Mouse (Mus musculus): ENCODE data around the gene Stac2. TPM values are rescaled to one million over a fixed set of nuclear protein-coding genes. Genes with fewer than 3 reads are reported as not detected.

Stac2 gene
- not detected in 2 replicates for polyA plus RNA-seq (2012; ENCODE audit: insufficient read depth, insufficient read length, low replicate concordance, missing spikeins)

DNA sequence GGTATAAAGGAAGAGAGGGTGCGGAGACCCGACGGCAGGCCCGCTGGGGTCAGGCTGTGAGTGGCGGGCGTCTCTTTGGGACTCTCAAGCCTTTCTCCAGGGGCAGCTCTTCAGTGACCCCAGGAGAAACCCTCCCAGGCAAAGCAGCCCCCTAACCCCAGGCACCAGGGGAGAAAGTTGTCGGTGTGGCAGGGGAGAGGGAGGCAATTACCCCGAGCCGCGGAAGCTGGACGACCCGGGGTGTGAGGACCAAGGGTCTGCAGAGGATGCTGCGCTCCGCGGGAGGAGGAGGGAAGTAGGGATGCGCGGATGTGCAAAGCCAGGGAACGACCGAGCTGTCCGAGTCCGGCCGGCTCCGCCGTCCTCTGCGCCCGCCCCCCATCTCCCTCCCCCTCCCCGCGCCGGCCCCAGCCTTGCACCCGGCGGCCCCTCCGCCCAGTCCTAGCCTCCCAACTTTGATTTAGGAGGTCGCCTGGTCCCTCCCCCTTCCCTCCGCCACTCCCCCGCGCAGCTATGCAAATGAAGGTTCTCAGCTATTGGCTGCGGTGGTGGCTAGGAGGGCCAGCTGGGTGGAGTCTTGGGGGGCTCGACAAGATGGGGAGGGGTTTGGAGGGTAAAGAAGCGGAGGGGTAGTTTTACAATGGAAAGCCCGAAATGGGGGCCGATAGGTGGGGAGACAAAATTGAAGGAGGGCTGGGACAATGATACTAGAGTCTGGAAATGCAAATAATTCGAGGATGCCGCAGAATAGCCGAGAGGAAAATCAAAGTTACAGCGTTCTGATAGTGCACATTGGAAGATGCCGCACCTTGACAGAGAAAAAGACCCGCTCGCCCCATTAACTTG, at the start of gene Stac2:
Gene Stac2 (minus strand): TSS at position 474 of the 846 bp plus-strand sequence.
- H3K4me3 ChIP-seq (ENCODE audit: insufficient read depth, low read depth, low read length) = peak within 1 kb of the TSS; percentile 67
- TF ChIP-seq CTCF (IDR thresholded peaks at IDR 0.05; ENCODE audit: insufficient read depth, low read depth, low read length) (no peak), POLR2A (IDR thresholded peaks at IDR 0.05; ENCODE audit: insufficient read depth, low read depth, low read length) (no peak)
- H3K4me1 ChIP-seq (ENCODE audit: control insufficient read depth, insufficient read depth, low read length) = peaks cover 48% of the 10 kb centered on the region
- H3K27ac ChIP-seq (ENCODE audit: insufficient read depth, low read depth, low read length) = peak within 1 kb of the TSS; percentile 22; the same call in 1 of the 2 replicates
- 2% methylated on average over 47 of the region's 48 CpGs for WGBS

DNA sequence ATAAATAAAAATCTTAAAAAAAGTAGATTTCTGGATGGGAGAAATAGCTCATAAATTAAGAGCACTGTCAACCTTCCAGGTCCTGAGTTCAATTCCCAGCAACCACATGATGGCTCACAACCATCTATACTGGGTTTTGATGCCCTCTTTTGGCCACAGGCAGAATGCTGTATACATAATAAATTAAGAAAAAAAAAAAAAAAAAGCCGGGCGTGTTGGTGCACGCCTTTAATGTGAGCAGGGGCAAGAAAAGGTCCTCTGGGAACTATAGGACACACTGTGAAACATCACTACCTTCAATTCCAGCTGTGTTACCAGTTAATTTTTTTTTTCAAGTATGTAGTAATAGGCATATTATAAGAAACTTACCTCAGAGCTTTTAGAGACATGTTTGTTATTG, 48.1 kb upstream of the Stac2 start:
- WGBS = 91% methylated on average over 3 of the region's 3 CpGs
- no peaks in the 10 kb centered on the region for H3K4me1 ChIP-seq (ENCODE audit: control insufficient read depth, insufficient read depth, low read length)

DNA sequence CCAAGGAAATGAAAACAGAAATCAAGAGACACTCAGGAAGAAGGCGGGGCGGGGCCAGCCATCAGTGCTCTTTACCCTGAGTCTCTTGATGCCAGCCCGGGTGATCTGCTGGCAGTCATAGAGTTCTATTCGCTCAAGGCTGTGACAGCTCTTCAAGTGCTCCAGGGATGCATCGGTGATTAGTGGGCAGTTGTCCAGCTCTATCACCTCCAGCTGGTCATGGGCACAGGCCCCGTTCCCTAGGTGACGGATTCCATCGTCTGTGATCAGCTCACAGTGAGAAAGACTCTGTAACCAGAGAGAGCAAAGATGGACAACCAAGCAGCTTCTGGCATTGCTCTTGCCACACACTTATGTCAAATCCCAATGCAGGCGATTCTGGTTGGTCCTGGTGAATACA, 37.3 kb upstream of the Stac2 start:
- H3K4me3 ChIP-seq (ENCODE audit: insufficient read depth, low read depth, low read length) = no peak overlapping the region
- peaks cover 8% of the 10 kb centered on the region for H3K4me1 ChIP-seq (ENCODE audit: control insufficient read depth, insufficient read depth, low read length)
- TF ChIP-seq CTCF (IDR thresholded peaks at IDR 0.05; ENCODE audit: insufficient read depth, low read depth, low read length) = no peak
- TF ChIP-seq POLR2A (IDR thresholded peaks at IDR 0.05; ENCODE audit: insufficient read depth, low read depth, low read length) = no peak
- 81% methylated on average over 9 of the region's 9 CpGs for WGBS
- no peak overlapping the region for H3K27ac ChIP-seq (ENCODE audit: insufficient read depth, low read depth, low read length)

More for the DNA sequence above, 48.1 kb upstream of the Stac2 start:
- TF ChIP-seq POLR2A (IDR thresholded peaks at IDR 0.05; ENCODE audit: insufficient read depth, low read depth, low read length) (no peak), CTCF (IDR thresholded peaks at IDR 0.05; ENCODE audit: insufficient read depth, low read depth, low read length) (no peak)
- H3K27ac ChIP-seq (ENCODE audit: insufficient read depth, low read depth, low read length) = no peak overlapping the region
- H3K4me3 ChIP-seq (ENCODE audit: insufficient read depth, low read depth, low read length) = no peak overlapping the region

DNA sequence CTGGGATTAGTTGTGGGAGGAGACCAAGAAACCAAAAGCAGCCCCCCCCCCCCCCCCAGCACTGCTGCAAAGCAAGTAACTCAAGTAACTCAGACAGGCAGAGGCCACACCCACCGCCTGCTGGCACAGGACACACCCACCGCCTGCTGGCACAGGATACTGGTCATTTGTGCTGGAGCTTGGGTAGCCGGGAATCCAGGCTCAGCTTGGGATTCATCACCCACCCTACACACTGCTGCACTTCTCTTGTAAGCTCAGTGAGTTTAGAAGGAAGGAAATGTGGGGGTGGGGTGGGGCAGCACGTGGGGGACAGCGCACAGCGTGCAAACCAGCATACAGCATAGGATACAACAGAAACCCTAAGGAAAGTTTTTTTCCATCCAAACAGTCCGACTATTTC, 35.0 kb upstream of the Stac2 start:
- WGBS = 27% methylated on average over 7 of the region's 7 CpGs
- no peak overlapping the region for H3K27ac ChIP-seq (ENCODE audit: insufficient read depth, low read depth, low read length)
- peaks cover 8% of the 10 kb centered on the region for H3K4me1 ChIP-seq (ENCODE audit: control insufficient read depth, insufficient read depth, low read length)
- no peak for TF ChIP-seq CTCF (IDR thresholded peaks at IDR 0.05; ENCODE audit: insufficient read depth, low read depth, low read length)
- TF ChIP-seq POLR2A (IDR thresholded peaks at IDR 0.05; ENCODE audit: insufficient read depth, low read depth, low read length) = no peak
- no peak overlapping the region for H3K4me3 ChIP-seq (ENCODE audit: insufficient read depth, low read depth, low read length)

DNA sequence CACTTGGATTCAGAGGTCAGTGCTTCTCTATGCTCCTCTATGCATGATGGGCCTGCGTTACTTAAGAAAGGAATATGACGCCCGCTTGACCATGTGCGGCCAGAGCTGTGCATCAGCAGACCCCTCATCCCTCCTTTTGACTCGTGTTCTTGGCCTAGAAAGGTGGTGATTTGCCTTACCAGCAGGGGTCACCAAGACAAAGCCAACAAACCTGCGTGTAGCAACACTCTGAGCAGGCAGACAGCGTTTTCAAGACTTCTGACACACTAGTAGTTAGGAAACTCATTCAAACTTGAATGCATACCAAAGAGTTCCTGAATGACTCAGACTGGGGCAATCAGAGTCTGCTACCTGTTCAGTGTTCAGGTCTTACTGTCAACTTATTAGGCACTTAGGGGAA, 33.3 kb upstream of the Stac2 start:
- WGBS = 65% methylated on average over 7 of the region's 7 CpGs
- Histone ChIP-seq H3K27ac (ENCODE audit: insufficient read depth, low read depth, low read length) (no peak overlapping the region), H3K4me3 (ENCODE audit: insufficient read depth, low read depth, low read length) (no peak overlapping the region)

DNA sequence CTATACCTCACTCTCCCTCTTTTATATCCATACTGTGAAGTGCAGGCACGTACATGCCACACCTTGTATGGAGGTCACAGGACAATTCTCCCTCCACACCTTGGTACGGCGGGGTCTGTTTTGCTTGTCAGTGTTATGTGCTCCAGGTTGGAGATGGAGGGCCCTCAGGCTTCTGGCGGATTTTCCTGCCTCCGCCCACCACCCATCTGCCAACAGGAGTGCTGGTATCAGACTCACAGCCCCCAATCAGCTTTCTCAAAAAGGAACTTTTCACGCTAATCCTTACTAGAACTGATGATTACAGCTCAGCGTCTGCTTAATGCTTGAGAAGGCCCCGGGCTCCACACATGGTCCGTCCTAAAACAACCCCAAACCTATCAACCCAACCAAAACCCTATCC, 32.9 kb upstream of the Stac2 start:
- no peak overlapping the region for H3K4me3 ChIP-seq (ENCODE audit: insufficient read depth, low read depth, low read length)
- TF ChIP-seq POLR2A (IDR thresholded peaks at IDR 0.05; ENCODE audit: insufficient read depth, low read depth, low read length) = no peak
- TF ChIP-seq CTCF (IDR thresholded peaks at IDR 0.05; ENCODE audit: insufficient read depth, low read depth, low read length) = no peak
- WGBS = 77% methylated on average over 9 of the region's 9 CpGs
- H3K4me1 ChIP-seq (ENCODE audit: control insufficient read depth, insufficient read depth, low read length) = peaks cover 8% of the 10 kb centered on the region
- H3K27ac ChIP-seq (ENCODE audit: insufficient read depth, low read depth, low read length) = no peak overlapping the region

More for the DNA sequence above, 33.3 kb upstream of the Stac2 start:
- TF ChIP-seq CTCF (IDR thresholded peaks at IDR 0.05; ENCODE audit: insufficient read depth, low read depth, low read length) (no peak), POLR2A (IDR thresholded peaks at IDR 0.05; ENCODE audit: insufficient read depth, low read depth, low read length) (no peak)
- H3K4me1 ChIP-seq (ENCODE audit: control insufficient read depth, insufficient read depth, low read length) = peaks cover 8% of the 10 kb centered on the region

DNA sequence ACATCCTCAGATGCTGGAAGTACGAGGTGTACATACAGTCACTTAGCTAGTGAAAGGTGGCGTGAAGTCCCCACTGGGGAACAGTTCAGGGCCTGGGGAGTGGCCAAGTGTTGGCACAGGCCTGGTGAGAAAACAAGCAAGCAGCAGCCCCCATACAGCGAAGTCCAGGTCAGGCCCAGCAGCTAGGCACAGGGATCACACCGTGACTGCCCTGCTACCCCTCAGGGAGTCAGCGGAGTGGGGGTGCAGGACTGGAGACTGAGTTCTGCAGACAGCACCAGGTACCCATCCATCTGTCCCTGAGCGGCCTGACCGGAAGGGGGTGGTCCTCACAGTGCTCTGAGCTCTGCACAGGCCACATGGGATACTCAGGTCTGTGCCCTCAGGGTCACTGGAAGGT, 29.5 kb upstream of the Stac2 start:
- no peak overlapping the region for H3K4me3 ChIP-seq (ENCODE audit: insufficient read depth, low read depth, low read length)
- no peaks in the 10 kb centered on the region for H3K4me1 ChIP-seq (ENCODE audit: control insufficient read depth, insufficient read depth, low read length)
- TF ChIP-seq CTCF (IDR thresholded peaks at IDR 0.05; ENCODE audit: insufficient read depth, low read depth, low read length) (no peak), POLR2A (IDR thresholded peaks at IDR 0.05; ENCODE audit: insufficient read depth, low read depth, low read length) (no peak)
- H3K27ac ChIP-seq (ENCODE audit: insufficient read depth, low read depth, low read length) = no peak overlapping the region
- 90% methylated on average over 7 of the region's 7 CpGs for WGBS

DNA sequence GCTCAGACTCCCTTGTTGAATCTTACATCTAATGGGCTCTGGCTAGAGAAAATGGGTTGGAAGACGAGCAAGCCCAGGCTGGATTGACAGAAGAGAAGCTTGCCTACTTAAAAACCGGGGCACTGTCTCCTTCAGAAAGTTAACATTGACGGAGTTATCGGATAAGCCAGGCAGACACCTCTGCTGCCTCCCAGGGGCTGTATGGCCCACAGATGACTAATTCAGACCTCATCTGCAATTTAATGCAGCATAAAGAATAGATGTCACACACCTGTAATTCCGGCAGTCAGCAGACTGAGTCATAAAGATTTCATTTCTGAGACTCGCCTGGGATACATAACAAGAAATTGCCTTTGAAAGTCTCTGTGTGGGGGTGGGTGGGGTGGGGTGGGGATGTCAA, 27.2 kb upstream of the Stac2 start:
- Histone ChIP-seq H3K27ac (ENCODE audit: insufficient read depth, low read depth, low read length) (no peak overlapping the region), H3K4me3 (ENCODE audit: insufficient read depth, low read depth, low read length) (no peak overlapping the region), H3K4me1 (ENCODE audit: control insufficient read depth, insufficient read depth, low read length) (0 out of 2 replicates have a peak, but pooled peaks cover 2% of the 10 kb centered on the region)
- TF ChIP-seq CTCF (IDR thresholded peaks at IDR 0.05; ENCODE audit: insufficient read depth, low read depth, low read length) = no peak
- no peak for TF ChIP-seq POLR2A (IDR thresholded peaks at IDR 0.05; ENCODE audit: insufficient read depth, low read depth, low read length)
- WGBS = 74% methylated on average over 6 of the region's 6 CpGs

DNA sequence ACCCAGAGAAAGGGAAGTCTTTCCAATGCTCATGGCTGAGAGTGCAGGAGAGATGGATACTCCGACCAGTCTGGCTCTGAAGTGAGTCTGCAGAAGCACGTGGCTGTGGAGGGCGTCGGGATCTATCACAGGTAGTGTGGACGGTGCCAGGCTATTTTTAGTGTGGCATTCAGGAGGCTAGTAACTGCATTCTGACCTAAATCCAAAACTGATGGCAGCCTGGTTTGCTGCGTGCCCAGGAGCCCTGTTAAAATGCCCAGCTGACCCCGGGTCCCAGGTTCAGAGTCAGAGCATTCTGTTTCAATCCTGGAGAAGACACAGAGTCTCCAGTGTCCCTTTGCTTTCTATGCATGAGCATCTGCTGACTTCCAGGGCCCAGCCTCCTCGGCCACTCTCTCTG, 23.8 kb upstream of the Stac2 start:
- no peak for TF ChIP-seq CTCF (IDR thresholded peaks at IDR 0.05; ENCODE audit: insufficient read depth, low read depth, low read length)
- no peak for TF ChIP-seq POLR2A (IDR thresholded peaks at IDR 0.05; ENCODE audit: insufficient read depth, low read depth, low read length)
- Histone ChIP-seq H3K27ac (ENCODE audit: insufficient read depth, low read depth, low read length) (no peak overlapping the region), H3K4me3 (ENCODE audit: insufficient read depth, low read depth, low read length) (no peak overlapping the region), H3K4me1 (ENCODE audit: control insufficient read depth, insufficient read depth, low read length) (peaks cover 5% of the 10 kb centered on the region; the same call in 1 of the 2 replicates)
- 70% methylated on average over 8 of the region's 8 CpGs for WGBS

Measured in olfactory bulb, adult 2 months (tissue).